Mouse (Mus musculus) left cerebral cortex, adult 11 months (tissue): ENCODE measurements around the gene 2200002D01Rik.
"Not testable (repeated sequence)": the region's sequence is repeated elsewhere in the genome, so short reads cannot be mapped to it uniquely, and the experiment has no call there.

Experiments used
- DNase-seq: peaks from one replicate; pipeline ENCODE4 v3.0.0; 2022; ENCODE audit warnings: low spot score

Gene 2200002D01Rik

DNA sequence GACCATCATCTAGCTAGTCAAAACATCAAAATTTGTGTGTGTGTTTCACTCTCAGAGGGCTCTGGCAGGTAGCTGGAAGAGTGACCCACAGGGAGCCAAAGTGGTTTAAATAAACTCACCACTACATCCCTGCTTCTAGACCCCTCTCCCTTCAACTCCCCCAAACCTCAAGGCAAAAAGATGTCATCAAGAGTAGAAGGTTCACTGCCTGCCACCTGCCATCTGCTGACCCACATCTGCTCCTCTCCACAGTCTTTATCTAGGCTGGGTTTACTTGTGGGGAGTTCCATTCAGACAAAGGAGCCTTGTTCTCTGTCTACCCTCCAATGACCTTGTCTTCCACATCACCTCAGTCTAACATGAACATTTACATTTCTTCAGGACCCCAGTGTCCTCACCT lies 31.0 kb upstream of the 2200002D01Rik start:
- no peak for DNase-seq

DNA sequence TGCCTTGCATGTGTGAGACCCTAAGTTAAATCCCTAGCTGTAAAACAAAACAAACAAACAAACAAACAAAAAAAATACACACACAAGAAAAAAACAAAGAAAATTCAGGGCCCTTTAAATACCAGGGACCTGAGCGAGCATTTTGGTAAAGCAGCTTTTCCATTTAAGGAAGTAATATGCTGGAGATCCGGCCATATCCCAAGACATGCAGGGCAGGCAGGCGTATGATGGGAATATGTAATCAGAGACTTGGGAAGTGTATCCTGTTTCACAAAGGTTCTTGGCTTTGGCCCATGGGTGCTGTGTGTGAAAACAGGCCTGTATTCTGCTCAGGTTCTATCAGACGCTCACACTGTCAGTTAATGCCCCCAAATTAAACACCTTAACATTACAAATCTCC lies 29.2 kb upstream of the 2200002D01Rik start:
- DNase-seq: no peak

DNA sequence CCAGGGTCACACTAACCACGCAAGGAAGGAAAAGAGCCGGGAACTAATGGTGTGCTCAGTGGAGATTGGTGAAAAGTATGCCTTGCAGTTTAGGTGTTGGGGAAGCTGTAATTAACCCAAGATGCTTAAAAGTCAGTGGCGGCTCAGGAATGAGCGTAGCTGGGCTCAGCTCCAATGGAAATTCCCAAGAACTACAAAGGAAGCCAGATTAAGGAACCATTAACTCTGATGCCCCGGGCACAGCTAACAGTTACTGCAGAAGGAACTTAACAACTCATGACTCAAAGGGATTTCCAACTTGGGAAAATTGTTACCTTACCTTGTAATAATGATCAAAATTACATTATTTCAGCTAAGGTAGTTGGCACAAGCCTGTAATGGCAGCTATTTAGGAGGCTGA lies 28.4 kb upstream of the 2200002D01Rik start:
- no peak for DNase-seq

DNA sequence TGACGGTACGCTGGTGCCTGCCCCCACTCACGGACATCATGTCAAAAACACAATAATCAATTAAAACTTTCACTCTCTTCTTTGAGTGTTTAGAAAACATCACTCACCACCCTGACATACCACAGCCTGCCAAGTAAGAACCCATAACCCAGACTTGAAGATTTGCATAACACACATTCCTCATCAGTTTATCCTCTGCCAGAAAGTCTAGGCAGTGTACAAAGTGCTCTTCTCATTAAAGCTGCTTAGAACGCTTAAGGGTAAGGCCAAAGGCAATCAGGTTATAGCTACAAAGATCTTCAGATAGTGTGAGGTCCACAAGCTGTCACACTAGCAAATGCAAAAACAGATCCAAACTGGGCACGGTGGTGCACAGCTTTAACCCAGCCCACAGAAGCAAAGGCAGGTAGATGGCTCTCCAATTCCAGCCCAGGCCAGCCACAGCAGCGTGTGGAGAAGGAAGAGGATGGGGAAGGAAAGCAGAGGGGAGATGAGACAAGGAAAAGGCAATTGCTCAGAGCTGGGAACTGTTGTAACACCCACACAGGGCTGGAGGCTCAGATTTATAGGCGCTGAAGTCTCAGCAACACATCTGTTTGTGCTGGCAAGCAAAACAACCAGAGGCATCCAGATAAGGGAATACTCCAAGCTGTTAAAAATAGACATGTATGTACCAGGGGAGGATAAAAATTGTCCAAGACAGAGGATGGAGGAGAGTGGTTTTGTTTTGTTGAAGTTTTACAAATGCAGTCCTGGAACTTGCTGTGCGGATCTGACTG lies 23.6 kb upstream of the 2200002D01Rik start:
- no peak for DNase-seq

DNA sequence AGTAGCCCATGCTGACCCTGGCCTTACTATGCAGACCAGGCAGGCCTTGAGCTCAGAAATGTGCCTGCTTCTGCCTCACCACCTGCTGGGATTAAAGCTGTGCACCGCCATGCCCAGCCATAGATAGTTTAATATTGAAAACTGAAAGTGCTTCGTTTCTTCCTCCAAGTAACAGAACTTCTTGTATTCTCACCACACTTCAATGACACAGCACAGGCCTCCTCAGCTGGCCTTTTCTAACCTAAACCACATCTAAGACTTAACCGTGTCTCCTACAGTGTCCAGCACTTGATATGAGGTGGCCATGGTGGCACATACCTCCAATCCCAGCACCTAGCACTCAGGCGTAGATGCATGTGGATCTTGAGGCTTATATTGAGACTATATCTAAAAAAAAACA lies 22.2 kb upstream of the 2200002D01Rik start:
- DNase-seq: no peak

DNA sequence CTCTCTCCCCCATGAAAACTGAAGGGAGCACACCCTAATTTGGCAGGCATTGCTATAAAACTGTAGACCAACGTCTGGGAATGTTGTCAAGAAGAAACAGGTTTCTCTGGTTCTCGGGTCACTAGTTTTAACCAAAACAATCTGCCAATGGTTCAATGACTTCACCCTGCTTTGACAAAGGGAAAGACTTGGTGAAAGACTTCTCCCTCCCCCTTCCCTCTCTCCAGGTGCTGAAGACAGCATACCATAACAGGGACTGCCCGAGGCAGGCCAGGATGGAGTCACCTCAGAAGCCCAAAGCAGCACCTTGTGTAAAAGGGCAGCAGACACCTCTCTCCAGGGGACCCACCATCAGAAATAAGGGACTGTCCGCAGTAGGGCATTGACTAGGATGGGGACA lies 18.7 kb upstream of the 2200002D01Rik start:
- no peak for DNase-seq

DNA sequence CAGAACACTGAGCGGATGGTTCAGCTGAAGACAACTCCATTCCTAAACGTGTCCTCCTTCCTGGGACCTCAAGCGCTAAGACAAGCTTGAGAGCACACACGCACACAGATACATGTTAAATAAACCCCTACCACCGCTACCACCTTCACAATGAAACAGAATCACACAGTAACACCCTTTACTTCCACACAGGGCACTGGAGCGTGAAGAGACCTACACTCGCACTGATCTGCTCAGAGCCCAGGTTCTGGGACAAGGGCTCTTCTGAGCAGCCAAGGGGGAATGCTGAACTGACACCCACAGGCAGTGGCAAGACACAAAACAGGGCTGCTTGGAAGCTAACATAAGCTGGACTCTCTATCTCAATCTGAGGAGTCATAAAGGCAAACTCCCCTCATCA lies 17.4 kb upstream of the 2200002D01Rik start:
- DNase-seq: no peak

DNA sequence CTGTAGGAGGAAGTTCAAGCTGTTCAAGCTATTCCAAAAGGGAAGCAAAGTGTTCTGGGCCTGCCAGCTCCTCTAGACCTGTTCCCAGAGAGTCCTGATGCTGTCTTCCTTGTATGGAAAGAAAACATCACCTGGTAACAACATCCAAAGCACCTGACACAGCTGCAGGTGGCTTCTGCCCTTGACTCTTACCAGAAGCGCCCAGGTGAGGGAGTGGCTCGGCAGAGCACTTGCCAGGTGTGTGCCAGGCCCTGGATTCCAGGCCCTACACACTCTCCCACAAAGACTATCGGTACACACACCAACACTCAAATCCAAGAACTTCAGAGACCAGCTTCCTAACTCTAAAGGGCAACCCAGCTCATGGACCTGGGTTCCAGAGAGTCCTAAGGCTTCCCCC lies 15.6 kb upstream of the 2200002D01Rik start:
- DNase-seq: no peak

DNA sequence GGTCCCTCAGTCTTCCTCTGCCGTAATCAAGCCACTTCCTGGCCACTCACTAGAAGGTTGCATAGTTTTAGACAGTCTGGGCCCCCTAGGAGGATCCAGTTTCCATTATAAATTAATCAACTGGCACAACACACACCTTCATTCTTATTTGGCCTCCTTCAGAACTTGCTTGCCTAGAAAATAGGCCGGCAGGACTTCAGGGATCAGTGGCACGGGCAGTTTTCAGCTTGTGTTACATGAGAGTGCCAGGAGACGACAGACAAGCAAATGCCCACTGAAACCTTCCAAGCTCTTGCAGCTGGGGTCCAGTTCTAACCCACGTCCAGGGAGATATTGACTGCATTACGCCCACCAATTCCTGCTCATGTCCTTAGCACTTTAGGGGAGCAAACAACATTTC lies 13.9 kb upstream of the 2200002D01Rik start:
- no peak for DNase-seq

DNA sequence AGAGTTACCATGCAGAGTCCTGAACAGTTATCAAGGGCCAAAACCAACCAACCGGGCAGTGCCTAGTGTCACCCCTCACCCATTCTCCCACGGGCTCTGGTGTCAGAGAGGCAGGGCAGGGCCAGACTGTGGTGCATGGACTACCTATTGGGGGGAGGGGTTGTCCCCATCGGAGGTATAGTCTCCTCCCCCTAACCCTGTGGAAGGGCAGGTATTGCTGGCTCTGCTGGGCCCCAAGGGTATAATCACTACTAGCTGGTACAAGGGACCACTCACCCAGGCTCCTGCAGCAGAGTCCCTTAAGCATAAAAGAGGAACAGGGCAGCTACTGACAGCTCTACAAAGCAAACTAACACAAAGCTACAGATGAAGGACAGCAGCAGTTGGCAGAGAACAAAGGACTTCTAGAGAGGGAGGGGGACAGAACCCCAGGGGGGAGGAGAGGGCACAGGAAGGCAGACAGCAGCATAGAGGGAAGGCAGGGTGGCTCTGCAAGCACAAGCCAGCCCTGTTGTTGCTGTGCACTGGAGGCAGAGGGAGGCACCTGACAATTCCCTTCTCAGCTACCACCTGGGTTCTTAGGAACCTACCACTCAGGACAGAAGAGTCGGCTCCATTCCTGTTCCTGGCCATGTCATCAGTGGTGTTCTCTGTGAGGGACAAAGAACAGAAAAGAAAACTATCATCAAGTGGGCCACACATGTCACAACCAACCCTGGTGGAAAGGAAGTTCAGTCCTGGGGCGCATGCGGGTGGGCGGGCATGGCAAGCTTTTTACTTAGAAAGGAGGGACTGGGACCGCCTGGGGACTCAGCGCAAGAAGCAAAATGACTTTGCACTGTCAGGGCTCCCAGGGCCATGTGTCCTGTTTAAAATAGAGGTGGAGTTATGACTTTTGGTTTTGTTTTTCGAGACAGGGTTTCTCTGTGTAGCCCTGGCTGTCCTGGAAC lies 11.8 kb upstream of the 2200002D01Rik start:
- DNase-seq: no peak

DNA sequence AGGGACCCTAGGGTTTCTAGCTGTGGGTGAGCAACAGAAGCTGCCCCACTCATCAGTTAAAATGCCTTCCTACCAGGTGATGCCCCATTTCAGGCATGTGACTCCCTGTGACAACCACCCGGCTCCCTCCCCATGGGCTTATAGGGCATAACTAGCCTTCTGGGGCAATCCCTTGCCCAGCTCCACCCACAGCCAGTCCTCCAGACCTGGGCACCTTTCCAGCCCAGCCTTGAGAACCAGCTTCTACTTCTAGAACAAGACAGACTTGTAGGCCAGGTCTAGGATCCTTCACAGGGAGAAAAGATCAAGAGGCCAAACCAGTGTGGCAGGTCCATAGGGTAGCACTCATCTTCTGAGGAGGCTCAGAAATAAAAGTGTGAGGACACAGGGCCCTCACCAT lies 9.1 kb upstream of the 2200002D01Rik start:
- no peak for DNase-seq

DNA sequence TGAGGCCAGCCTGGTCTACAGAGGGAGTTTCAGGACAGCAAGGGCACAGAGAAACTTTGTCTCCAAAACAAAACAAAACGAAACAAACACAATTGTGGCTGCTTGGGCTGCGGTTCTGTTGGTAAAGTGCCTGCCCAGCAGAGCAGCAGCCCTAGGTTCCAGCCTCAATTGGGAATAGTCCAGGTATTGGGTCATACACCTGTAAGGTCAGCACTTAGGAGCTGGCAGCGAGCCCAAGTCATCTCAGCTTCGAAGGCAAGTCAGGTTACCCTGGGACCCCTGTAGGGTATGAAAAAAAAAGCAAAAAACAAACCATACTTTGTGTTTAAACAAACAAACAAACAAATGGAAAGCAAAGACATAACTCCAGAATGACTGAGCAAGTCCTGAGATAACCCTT lies 7.6 kb upstream of the 2200002D01Rik start:
- DNase-seq: no peak

DNA sequence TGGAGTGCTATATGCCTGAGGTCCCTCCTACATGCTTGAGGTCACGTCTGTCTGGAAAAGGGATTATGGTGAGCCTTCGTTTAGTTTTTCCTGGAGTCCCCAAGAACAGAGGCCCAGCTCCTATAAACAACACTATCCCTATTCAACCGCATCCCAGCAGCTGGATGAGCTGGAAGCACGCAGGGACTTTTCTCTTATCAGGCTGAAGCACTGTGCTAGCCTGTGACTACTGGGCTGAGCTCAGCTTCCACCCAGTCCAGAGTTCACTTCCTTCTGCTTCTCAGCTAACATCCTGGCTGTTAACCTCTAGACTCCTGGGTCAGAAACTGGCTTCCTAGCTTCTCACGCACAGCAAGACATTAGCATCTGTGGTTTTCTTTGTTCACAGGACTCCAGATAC lies 5.6 kb upstream of the 2200002D01Rik start:
- no peak for DNase-seq

DNA sequence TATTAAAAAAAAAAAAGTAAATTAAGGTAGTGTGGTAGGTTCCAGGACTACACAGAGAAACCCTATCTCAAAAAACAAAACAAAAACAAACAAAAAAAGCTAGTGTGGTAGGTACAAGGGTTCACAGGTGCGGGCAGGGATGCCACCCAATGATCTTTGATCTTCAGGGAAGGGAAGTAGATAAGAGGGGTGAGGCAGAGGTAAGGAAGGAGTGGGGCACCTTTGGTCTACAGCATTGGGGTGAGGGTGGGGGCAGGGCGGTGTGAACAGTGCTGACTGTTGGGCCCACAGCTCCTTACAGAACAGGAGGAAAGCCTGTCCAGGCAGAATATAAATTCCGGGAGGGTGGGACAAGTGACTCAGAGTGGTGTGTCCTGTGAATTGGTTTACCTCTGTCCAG lies 2.9 kb upstream of the 2200002D01Rik start:
- no peak for DNase-seq

DNA sequence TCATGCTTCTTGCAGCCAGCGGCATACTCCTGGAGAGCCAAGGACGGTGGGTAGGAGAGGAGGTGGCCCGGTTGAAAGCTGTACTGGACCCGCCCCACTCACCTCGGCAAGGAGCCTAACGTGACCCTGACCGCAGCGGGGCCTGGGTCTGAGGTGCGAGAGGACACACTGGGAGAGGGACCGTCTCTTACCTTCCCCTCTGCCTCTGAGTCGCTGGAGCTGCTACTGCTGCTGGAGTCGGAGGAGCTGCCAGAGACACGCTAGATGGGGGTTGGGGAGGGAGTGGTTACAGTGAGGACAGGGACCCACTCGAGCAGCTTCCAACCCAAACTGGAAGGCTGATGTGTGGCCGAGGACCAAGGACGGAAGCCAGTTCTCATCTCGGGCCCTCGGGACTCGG lies 560 bp downstream of the 2200002D01Rik start:
- no peak for DNase-seq

DNA sequence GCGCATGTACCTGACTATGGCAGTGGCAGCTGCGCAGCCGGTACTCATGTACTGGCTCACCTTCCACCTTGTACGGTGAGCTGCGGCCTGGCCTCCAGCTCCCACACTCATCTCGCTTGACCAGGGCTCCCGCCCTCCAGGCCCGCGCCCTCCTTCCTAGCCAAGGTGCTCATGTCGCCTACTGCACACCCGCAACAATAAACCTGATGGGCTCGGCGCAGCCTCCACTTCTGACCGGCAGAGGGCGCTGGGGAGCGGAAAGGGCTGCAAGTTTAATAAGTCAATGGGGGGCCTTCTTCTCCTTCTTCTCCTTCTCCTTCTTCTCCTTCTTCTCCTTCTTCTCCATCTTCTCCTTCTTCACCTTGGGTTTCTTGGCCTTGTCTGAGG lies 959 bp downstream of the 2200002D01Rik start:
- no peak for DNase-seq

DNA sequence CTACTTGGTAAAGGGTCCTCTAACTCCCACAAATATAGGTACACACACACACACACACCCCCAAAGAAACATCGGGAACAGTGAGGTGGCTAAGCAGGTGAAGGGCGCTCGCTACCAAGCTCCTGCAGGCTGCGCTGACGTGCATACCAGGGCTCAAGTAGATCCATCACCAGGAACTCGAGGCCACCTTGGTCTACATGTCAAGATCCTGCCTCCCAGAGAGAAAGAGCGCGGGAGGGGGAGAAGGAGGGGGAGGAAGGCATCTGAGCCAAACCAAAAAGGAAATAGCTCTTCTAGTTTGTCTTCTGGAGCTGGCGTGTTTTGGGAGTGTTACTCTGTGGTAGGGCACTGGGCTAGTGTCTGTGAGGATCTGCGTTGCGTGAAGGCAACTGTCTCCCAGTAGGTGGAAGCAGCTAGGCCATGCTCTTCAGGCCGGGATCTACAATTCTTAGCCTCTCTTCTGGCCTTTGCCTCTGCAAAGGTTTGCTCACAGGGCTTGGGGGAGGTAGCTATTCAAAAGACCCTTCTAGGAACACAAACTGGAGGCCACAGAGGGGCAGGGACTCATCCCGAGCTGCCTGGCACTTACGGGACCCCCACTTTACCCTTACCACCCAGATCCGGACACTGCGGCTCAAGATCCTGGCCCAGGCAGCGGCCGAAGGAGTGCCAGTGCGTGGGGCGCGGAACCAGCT lies 1.5 kb downstream of the 2200002D01Rik start:
- no peak for DNase-seq

DNA sequence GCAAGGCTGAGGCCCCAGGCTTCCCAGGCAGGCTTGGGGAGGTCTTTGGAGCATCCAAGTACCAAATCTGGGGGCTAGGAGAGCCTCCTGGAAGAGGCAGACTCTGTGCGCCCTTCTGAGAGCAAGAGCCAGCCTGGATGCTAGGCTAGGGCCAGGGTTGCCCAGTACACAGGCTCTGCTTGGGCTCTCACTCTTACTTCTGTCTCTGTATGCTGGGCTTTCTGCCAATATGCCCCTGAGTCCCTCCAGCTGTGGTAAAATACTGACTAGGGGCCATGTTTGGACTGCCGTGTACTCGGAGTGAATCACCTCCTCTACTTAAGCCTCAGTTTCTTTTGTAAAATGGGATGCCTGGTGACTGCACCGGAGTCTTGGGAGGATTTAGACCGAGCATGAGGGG lies 2.3 kb downstream of the 2200002D01Rik start:
- DNase-seq: no peak

DNA sequence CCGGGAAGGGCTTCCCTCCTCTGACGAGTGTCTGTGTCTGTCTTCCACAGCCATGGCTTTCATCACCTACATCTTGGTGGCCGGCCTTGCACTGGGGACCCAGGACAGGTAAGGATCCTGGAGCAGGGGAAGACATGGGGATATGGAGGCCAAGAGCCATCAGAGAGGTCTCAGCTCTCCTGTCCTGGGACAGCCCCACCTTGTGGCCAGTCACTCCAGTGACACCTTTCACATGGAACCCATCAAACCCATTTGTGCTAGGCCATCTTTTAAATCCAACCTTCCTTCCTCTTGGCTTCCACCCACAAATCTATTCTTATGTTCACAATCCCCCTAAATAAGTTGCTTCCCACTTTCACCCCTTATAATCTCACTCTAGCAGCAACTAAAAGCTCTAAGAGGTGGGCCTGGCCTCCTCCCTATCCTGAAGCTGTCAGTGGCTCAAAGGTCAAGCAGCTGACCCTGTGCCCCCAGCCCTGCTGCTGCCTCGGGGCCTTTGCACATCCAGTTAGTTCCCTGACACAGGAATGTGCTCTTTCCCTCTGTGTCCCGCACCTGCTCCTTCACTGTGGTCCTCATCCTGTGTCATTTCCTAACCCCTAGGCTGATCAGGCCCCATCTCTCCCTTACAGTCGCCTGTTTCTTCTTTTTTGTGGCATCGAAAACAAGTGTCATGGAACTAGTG lies 3.4 kb downstream of the 2200002D01Rik start:
- no peak for DNase-seq

DNA sequence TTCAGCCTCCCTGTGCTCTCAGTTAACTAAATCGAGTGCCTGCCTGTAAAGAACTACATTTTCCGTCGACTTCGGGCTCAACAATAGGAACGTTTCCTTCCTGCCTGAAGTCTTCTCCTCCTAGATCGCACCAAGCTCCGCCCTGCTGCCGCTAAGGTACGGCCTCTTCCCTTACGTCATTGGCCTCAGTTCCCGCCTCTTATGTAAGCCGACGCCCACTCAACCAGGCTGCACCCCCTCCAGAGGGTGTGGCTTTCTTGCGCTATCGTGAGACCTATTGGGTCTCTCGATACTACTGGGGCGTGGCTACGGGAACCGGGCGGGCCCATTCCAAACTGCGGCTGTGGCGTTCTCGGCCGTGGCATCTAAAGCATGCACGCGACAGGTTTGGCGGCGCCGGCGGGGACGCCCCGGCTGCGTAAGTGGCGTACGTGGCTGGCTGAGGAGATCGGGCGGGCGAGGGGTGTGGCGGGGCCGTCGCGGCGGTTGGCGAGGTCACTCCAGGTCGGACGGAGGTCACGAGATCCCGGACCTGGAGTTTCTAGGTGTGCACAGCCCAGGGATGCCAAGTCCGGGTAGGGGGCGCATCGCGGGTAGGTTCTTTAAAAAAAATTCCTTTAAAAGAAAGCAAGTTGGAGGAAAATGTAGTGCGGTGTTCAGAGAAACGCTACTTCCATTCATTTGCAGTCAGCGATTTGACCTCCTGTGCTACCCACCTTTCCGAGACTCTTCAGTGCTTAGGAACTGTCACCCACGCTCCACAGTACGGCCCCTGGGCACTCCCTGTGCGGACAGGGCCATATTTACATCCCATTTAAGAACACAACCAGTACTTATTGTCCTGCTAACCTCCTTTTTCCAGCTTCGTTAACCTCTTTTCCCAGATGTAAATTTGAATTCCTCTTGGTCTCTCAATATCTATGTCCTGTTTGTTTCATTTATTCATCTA lies 10.0 kb downstream of the 2200002D01Rik start, which contains the start of gene Yif1b:
Gene Yif1b, plus strand, starts transcription at position 311 of the 949 bp plus-strand sequence.
- peak; percentile 97 for DNase-seq

DNA sequence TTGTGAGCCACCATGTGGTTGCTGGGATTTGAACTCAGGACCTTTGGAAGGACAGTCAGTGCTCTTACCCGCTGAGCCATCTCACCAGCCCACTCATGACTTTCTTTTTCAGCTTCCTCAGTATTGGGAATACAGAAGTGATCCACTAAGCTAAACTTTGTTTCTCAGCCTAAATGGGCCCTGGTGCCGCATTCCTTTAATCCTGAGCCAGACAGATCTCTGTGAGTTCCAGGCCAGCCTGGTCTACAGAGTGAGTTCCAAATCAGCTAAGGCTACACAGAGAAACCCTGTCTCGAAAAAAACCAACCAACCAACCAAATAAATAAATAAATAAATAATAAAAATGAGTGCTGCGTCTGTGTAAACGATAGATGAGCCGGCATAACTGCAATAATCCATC lies 10.7 kb downstream of the 2200002D01Rik start:
- DNase-seq: not testable (repeated sequence)
